In genomic region chr5:132509464-132509885, GRCm38 (mm10) we compare ENCODE assay signal across 9 mouse cellular contexts. TPM values are rescaled to one million over a fixed set of nuclear protein-coding genes. Genes with fewer than 3 reads are reported as not detected.
DNase-seq lines count a peak whose midpoint lies in the region; ATAC-seq and TF ChIP-seq lines count a peak whose summit lies in the region.
"Had no signal": no experiment of that assay in that cellular context is flagged by ENCODE, and none has a peak within 500 bp of the region (broad histone marks: within the 10 kb centered on the region; RNA-seq: fewer than 3 reads in every experiment).

No protein-coding gene starts in this region.

- no peak overlapping the region for H3K9ac ChIP-seq in heart, postnatal 0 days (replicated peaks; ENCODE audit: low read depth, low read length)
- no peak overlapping the region for H3K9ac ChIP-seq in liver, embryonic 12.5 days
- H3K9ac ChIP-seq: liver, embryonic 14.5 days had no signal

- no peak for TF ChIP-seq EP300 in heart, postnatal 0 days (IDR thresholded peaks at IDR 0.05; ENCODE audit: low read depth)

- no peaks in the 10 kb centered on the region for H3K36me3 ChIP-seq in heart, postnatal 0 days (replicated peaks; ENCODE audit: control insufficient read depth, insufficient read depth, low read length)
- H3K36me3 ChIP-seq in liver, embryonic 12.5 days: no peaks in the 10 kb centered on the region

- WGBS in heart, postnatal 0 days: 62% methylated on average over 9 of the region's 9 CpGs
- WGBS in liver, embryonic 12.5 days (ENCODE audit: insufficient replicate concordance): 61% methylated on average over 9 of the region's 9 CpGs

- 0 out of 2 replicates have a peak, but pooled peaks cover 1% of the 10 kb centered on the region for H3K4me1 ChIP-seq in heart, postnatal 0 days (ENCODE audit: control insufficient read depth, insufficient read depth)
- H3K4me1 ChIP-seq in liver, embryonic 12.5 days: no peaks in the 10 kb centered on the region

- no peaks in the 10 kb centered on the region for H3K9me3 ChIP-seq in heart, postnatal 0 days (replicated peaks; ENCODE audit: control insufficient read depth, low read length)
- H3K9me3 ChIP-seq in liver, embryonic 12.5 days (replicated peaks): no peaks in the 10 kb centered on the region

- H3K27me3 ChIP-seq in heart, postnatal 0 days (ENCODE audit: control insufficient read depth, insufficient read depth, low read length): no peaks in the 10 kb centered on the region
- H3K27me3 ChIP-seq in liver, embryonic 12.5 days (replicated peaks): no peaks in the 10 kb centered on the region

- no peak overlapping the region for H3K27ac ChIP-seq in heart, postnatal 0 days (ENCODE audit: low read depth)
- H3K27ac ChIP-seq in liver, embryonic 12.5 days: no peak overlapping the region
- H3K27ac ChIP-seq: liver, embryonic 14.5 days had no signal

- no peak for DNase-seq in heart, postnatal 0 days (ENCODE audit: low spot score)
- no peak for DNase-seq in heart, postnatal 4 days
- DNase-seq in right cerebral cortex, adult 18-20 months: peak; percentile 54
- no peak for DNase-seq in right cerebral cortex, postnatal 14 days
- peak; percentile 24 for DNase-seq in layer of hippocampus, adult 9-11 months
- DNase-seq in spleen, postnatal 14 days (ENCODE audit: low spot score in 2 of 2): no peak
- no peak for DNase-seq in testis, postnatal 14 days (ENCODE audit: low spot score)

- H3K4me3 ChIP-seq in heart, postnatal 0 days (ENCODE audit: low read depth, low read length): no peak overlapping the region
- H3K4me3 ChIP-seq in liver, embryonic 12.5 days: no peak overlapping the region

- no peak for TF ChIP-seq CTCF in heart, postnatal 0 days (IDR thresholded peaks at IDR 0.05; ENCODE audit: low read depth)

- 0 out of 2 replicates have a peak overlapping the region, but pooled peaks have one; percentile 19 for H3K4me2 ChIP-seq in heart, postnatal 0 days (ENCODE audit: low read depth, low read length)
- H3K4me2 ChIP-seq in liver, embryonic 12.5 days: no peak overlapping the region

- no peak for ATAC-seq in heart, postnatal 0 days (ENCODE audit: insufficient read depth, low read depth)
- no peak for ATAC-seq in liver, embryonic 12.5 days

RNA-seq across cellular contexts. Expression of gene Auts2, which starts 33.7 kb away (rescaled TPM):
- total RNA-seq in heart, postnatal 0 days (2014; rRNA removed; ENCODE audit: low replicate concordance): 11.1 and 12.1 TPM in 2 replicates
- 6.5 and 6.8 TPM in 2 replicates for polyA plus RNA-seq in heart, postnatal 0 days (2015; fragmentation: Nextera tagmentation; extraction: Ambion mirVana)
- total RNA-seq in heart, postnatal 4 days (2021): 10 to 100 TPM; 49.0 to 51.4 TPM
- 4.4 and 5.4 TPM in 2 replicates for polyA plus RNA-seq in liver, embryonic 12.5 days (2016; fragmentation: Nextera tagmentation; extraction: Ambion mirVana)

Comparison
In these comparisons a context has a peak if more than half of its experiments do, and no peak if none do; other contexts are left out.
1. DNase-seq: peak in right cerebral cortex, adult 18-20 months (single experiment) and layer of hippocampus, adult 9-11 months (single experiment); none in heart, postnatal 0 days (single experiment), heart, postnatal 4 days (single experiment), right cerebral cortex, postnatal 14 days (single experiment), spleen, postnatal 14 days (0 of 2) and testis, postnatal 14 days (single experiment).